Mouse (Mus musculus): ENCODE measurements around the gene Slc25a22. TPM values are rescaled to one million over a fixed set of nuclear protein-coding genes. Genes with fewer than 3 reads are reported as not detected.
A peak's percentile ranks its signal among the peaks of the same experiment; 100 is the strongest.

Slc25a22 gene
- total RNA-seq, 2 experiments from 2014 or later = 319 to 341 TPM

GRCm38 (mm10) chr7:141472226-141472625 lies 34.5 kb upstream of the Slc25a22 start:
- no peak for DNase-seq

DNA sequence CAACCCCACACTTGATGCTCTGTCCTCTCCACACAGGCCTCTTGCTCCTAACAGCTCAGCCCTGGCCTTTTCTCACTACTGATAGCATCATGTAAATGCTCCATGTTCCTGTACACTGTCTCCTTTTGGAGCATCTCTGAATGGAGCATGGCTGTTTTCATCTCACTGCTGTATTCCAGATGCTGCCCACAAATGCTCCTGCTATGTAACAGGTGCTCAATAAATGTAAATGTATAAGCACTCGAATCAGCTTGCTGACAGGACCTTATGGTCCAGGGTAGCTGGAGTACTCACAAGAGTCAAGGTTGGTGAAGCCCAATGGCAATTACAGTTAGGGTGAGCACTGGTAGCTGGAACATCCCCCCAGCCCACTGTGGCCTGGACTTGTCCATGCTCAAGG lies 33.5 kb upstream of the Slc25a22 start:
- DNase-seq = no peak

- DNase-seq = no peak
These were observed 32.9 kb upstream of the Slc25a22 start for GRCm38 (mm10) chr7:141470637-141470944.

DNA sequence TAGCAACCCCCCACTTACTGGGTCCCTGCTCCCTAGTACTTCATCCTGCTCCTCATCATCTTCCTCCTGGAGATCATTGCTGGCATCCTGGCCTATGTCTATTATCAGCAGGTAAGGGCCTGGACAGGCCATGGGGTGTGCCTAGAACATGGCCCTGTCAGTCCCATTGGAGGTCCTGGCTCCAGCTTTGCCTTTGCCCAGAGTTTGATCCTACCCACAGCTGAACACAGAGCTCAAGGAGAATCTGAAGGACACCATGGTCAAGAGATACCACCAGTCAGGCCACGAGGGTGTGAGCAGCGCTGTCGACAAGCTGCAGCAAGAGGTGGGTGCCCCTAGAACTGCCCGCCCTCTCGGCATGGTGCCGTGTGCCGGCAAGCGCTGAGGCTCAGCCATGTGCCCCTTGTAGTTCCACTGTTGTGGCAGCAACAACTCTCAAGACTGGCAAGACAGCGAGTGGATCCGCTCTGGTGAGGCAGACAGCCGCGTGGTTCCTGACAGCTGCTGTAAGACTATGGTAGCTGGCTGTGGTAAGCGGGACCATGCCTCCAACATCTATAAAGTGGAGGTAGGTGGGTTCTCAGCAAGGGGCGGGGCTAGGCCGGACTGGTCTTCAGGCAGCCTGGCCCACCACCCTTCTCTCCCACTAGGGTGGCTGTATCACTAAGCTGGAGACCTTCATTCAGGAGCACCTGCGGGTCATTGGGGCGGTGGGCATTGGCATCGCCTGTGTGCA lies 32.4 kb upstream of the Slc25a22 start:
- no peak for DNase-seq

- DNase-seq = no peak
These were observed 31.7 kb upstream of the Slc25a22 start for GRCm38 (mm10) chr7:141469352-141469751.

DNA sequence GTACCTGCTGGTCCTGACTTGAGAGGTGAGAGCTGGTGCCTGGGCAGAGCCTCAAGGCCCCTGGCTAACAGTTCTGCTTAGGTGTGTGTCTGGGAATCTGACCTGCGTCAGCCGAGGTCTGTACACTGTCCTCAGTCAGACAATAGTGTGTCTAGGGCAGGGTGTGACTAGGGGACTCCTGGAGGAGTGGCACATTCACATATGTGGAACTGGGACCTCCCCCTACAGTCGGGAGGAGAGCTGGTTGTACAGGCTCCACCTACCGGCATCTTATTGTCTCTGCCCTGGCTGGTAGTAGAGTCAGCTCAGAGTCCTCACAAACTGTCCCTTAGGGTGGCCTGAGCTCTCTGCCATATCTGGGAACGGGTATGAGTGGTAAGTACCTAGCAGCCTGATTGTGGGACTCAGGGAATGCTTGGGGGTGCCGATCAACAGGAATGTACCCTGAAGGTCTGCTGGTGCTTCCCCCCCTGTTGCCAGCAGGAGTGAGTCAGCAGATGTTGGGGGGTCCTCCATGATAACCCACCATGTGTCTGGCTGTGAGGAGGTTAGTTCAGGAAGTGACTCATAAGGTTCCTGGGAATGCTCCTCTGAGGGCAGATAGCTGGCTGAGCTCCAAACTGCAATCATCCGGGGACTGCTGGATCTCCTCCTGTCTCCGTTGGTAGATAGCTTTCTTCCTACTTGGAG lies 31.0 kb upstream of the Slc25a22 start:
- peak in 1 of 2 experiments; percentile 57 for DNase-seq

- no peak for DNase-seq
These were observed 30.5 kb upstream of the Slc25a22 start for GRCm38 (mm10) chr7:141468164-141468521.

GRCm38 (mm10) chr7:141467230-141468030 lies 29.7 kb upstream of the Slc25a22 start, which contains the start of gene Cd151:
Gene Cd151, plus strand, starts transcription at chr7:141467392.
- peak; percentile 61 to 62 for DNase-seq

DNA sequence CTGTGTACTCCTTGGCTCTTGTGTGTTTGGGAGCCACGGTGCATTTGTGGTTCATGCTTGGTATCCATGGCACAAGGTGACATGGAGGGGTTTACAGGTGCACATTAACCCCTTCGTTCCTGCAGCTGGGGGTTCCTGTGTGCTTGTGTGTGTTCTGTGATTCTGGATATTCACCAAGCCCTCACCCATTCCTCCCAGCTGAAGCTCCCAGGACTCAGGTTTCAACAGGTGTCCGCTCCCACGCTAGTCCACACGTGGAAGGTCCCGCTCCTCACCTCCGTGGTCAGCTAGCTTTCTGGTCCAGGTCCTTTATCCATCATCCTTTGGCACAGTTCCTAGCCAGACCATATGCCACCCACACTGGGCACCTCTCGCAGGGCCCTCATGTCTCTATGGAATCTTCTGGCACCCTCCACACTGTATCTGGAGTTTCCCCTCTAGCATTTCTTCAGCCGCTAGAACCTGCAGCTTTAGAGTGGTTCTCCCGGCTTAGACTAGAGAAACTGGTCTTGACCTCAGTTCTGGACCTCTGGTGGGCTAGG lies 29.0 kb upstream of the Slc25a22 start:
- DNase-seq = no peak

- DNase-seq = no peak
These were observed 28.3 kb upstream of the Slc25a22 start for GRCm38 (mm10) chr7:141466045-141466394.

DNA sequence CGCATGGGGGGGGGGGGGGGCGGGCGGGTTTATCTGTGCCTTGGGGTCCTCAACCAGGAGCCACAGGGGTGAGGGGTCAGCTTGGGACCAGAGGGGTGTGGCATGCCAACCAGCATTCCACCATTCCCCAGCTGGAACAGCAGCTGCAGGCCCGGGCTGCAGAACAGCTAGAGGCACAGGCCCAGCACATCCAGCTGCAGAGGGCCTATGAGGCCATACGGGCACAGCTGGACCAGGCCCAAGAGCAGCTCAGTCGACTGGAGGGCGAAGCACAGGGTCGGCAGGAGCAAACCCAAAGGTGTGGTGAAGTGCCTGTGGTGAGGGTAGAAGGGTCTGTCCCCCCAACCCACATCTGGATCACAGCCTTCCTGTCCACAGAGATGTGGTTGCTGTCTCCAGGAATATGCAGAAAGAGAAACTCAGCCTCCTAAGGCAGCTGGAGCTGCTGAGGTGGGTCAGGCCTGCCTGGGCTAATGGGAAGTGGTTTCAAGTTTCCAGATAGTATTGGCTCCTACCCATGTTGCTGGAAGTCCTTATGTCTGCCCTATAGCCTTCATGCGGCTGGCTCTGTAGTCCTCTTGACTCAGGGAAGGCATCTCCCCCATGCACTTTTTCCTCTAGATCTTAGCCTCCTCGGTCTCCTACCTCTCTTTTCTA lies 27.8 kb upstream of the Slc25a22 start:
- no peak for DNase-seq

GRCm38 (mm10) chr7:141464603-141465201 lies 27.0 kb upstream of the Slc25a22 start:
- DNase-seq = no peak

GRCm38 (mm10) chr7:141463824-141464602 lies 26.3 kb upstream of the Slc25a22 start:
- DNase-seq = no peak

- no peak for DNase-seq
These were observed 24.7 kb upstream of the Slc25a22 start for GRCm38 (mm10) chr7:141462333-141462821.

DNA sequence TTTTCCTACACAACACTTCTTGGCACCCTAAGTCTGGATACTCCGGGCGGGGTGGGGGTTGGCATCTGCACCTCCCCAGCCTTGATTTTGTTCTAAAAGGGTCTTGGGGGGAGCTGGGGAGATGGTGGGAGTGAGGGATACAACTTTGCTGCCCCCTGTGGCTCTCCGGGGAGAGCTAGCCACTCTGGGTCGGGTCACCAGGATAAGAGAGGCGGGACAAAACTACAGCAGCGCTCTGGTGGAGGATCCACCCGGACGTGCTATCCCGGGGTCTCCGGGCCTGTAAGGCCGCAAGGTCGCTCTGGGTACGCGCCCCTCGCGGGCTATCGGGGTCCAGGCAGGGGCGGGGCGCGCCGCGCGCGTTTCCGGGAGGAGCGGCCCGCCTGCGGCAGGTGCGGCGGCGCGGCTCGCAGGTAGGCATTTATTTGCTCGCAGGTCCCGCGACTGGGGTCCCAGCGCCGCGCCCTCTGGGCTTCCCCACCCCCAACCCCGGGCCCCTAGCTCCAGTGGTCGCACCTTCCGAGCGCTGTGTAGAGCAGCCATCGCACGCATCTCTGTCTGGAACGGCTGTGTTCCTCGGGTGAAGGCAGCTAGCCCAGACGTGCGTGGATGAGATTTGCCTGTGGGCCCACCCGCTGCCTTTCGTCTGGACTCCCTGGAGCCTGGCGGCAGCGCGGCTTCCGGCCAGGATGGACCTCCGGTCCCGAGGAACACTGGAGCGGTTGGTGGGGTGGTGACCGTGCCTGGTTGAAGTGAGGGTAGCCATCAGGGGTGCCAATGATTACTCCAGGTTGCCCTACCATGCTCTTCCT lies 24.0 kb upstream of the Slc25a22 start:
- no peak for DNase-seq

- DNase-seq = no peak
These were observed 22.9 kb upstream of the Slc25a22 start, which contains the start of gene Cracr2b for GRCm38 (mm10) chr7:141460391-141461113. Gene Cracr2b, plus strand, starts transcription at chr7:141461094.

DNA sequence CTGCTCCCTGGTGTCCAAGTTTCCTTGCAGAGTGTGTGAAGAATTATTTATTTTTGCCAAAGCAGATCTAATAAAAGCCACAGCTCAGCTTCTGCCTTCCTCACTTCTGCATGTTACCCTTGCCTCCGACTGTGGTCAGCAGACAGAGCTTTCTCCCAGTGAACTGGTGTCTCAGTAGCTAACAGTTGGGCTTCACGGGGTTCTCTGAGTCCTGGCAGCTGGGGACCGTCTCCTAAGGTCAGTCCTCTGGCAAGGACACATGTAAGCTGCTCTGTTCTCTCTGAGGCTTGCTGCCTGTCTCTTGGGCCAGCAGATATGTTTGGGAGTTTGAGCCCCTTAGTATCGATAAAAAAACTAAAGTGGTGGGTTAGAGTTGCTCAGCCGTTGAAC lies 22.3 kb upstream of the Slc25a22 start:
- DNase-seq = no peak

- DNase-seq = no peak
These were observed 21.6 kb upstream of the Slc25a22 start for GRCm38 (mm10) chr7:141459301-141459711.

DNA sequence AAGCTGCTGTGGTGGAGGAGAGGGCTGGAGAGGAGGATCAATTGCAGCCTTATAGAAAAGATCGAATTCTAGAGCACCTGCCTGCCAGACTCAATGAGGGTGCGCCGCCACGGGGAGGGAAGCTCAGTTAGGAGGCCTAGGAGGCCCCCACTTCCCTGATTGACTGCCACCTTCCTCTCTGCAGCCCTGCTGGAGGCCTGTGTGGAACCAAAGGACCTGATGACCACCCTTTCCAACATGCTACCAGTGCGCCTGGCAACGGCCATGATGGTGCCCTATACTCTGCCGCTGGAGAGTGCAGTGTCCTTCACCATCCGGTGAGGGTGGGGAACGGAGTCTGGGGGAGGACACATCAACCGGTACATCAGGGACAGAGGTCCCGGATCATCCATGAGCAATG lies 21.0 kb upstream of the Slc25a22 start:
- DNase-seq = no peak

All from layer of hippocampus, postnatal 36 days (tissue).